Mouse (Mus musculus) liver, embryonic 15.5 days (tissue): Measurements from ENCODE around the gene Bmp8a. TPM values are rescaled to one million over a fixed set of nuclear protein-coding genes. Genes with fewer than 3 reads are reported as not detected.

Experiments
- ATAC-seq: fragments of 200-750 bp; cut with Nextera tagmentation; 2 replicates; pipeline ENCODE4 v1.8.0; 2017; ENCODE audit warnings: moderate number of reproducible peaks, mild to moderate bottlenecking, moderate library complexity; ENCODE audit not compliant: insufficient read depth
- H3K27ac ChIP-seq: fragments of 300-500 bp; sonication (generic); replicated peaks from 2 replicates; pipeline ENCODE4 v1.5.1; 2015; ENCODE audit warnings: mild to moderate bottlenecking, inconsistent platforms
- H3K27me3 ChIP-seq: fragments of 300-500 bp; sonication (generic); 2 replicates; pipeline ENCODE4 v1.6.1; 2015; ENCODE audit warnings: mild to moderate bottlenecking, inconsistent platforms
- H3K36me3 ChIP-seq: fragments of 300-500 bp; sonication (generic); replicated peaks from 2 replicates; pipeline ENCODE4 v1.6.1; 2015; ENCODE audit warnings: moderate library complexity, mild to moderate bottlenecking, inconsistent platforms
- H3K4me1 ChIP-seq: fragments of 300-500 bp; sonication (generic); replicated peaks from 2 replicates; pipeline ENCODE4 v1.6.1; 2015; ENCODE audit warnings: inconsistent platforms
- H3K4me2 ChIP-seq: fragments of 300-500 bp; sonication (generic); 2 replicates; pipeline ENCODE4 v1.6.1; 2015; ENCODE audit warnings: moderate library complexity, mild to moderate bottlenecking, inconsistent platforms
- H3K4me3 ChIP-seq: fragments of 300-500 bp; sonication (generic); replicated peaks from 2 replicates; pipeline ENCODE4 v1.5.1; 2015; ENCODE audit warnings: mild to moderate bottlenecking, inconsistent platforms
- H3K9ac ChIP-seq: fragments of 300-500 bp; sonication (generic); 2 replicates; pipeline ENCODE4 v1.6.1; 2015; ENCODE audit warnings: moderate library complexity, mild to moderate bottlenecking, inconsistent platforms
- H3K9me3 ChIP-seq: fragments of 300-500 bp; sonication (generic); replicated peaks from 2 replicates; pipeline ENCODE4 v1.6.1; 2016; ENCODE audit warnings: inconsistent platforms
- WGBS: fragments of 180-500 bp; shearing (Covaris S2); methylation state at CpG from one replicate; pipeline ENCODE4 v1.1.7; 2015; ENCODE audit warnings: mixed read lengths; ENCODE audit not compliant: insufficient replicate concordance; 5-methylcytosine and 5-hydroxymethylcytosine counted together
- polyA plus RNA-seq: library from polyadenylated mRNA; unstranded; fragments of >200 nt; fragmentation: Nextera tagmentation; extraction: Ambion mirVana; gene quantifications from 2 replicates; pipeline ENCODE4 v1.2.1, GENCODE M21; 2015

Gene Bmp8a
- polyA plus RNA-seq = 0.13 and 0.24 TPM in 2 replicates

- Histone ChIP-seq H3K27ac (no peak within 1 kb of the TSS), H3K27me3 (peaks cover 57% of the 10 kb centered on the region), H3K36me3 (no peaks in the 10 kb centered on the region), H3K9me3 (no peaks in the 10 kb centered on the region), H3K4me3 (peak within 1 kb of the TSS; percentile 62), H3K4me1 (peaks cover 18% of the 10 kb centered on the region), H3K4me2 (peak within 1 kb of the TSS; percentile 88), H3K9ac (peak within 1 kb of the TSS; percentile 35; the same call in 1 of the 2 replicates)
- ATAC-seq = peak; percentile 75
- WGBS = under 1% methylated on average over 65 of the region's 65 CpGs
These were observed at the start of gene Bmp8a for GRCm38 (mm10) chr4:123342642-123343470. TSS of gene Bmp8a (minus strand) at chr4:123343252.

DNA sequence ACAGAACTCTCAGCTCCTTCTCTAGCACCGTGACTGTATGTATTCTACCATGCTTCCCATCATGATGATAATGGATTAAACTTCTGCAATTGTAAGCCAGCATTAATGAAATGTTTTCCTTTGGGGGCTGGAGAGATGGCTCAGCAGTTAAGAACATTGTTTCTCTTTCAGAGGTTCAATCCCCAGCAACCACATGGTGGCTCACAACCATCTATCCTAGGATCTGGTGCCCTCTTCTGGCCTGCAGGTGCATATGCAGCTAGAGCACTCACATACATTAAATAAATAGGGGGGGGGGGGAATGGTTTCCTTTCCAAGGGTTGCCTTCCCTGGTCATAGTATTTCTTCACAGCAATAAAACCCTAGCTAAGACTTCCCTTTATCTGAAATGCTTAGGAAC, 49.1 kb upstream of the Bmp8a start:
- WGBS = 75% methylated on average over 1 of the region's 1 CpGs

GRCm38 (mm10) chr4:123385028-123385427, 42.0 kb upstream of the Bmp8a start:
- Histone ChIP-seq H3K4me1 (no peaks in the 10 kb centered on the region), H3K27ac (no peak overlapping the region), H3K4me3 (no peak overlapping the region), H3K36me3 (peaks cover 89% of the 10 kb centered on the region), H3K27me3 (no peaks in the 10 kb centered on the region), H3K4me2 (no peak overlapping the region), H3K9ac (no peak overlapping the region), H3K9me3 (no peaks in the 10 kb centered on the region)
- ATAC-seq = no peak
- 80% methylated on average over 1 of the region's 1 CpGs for WGBS

More for the DNA sequence above, 49.1 kb upstream of the Bmp8a start:
- Histone ChIP-seq H3K4me2 (no peak overlapping the region), H3K9ac (no peak overlapping the region), H3K4me3 (no peak overlapping the region), H3K4me1 (no peaks in the 10 kb centered on the region), H3K9me3 (no peaks in the 10 kb centered on the region), H3K27me3 (no peaks in the 10 kb centered on the region), H3K36me3 (peaks cover 83% of the 10 kb centered on the region), H3K27ac (no peak overlapping the region)
- no peak for ATAC-seq

DNA sequence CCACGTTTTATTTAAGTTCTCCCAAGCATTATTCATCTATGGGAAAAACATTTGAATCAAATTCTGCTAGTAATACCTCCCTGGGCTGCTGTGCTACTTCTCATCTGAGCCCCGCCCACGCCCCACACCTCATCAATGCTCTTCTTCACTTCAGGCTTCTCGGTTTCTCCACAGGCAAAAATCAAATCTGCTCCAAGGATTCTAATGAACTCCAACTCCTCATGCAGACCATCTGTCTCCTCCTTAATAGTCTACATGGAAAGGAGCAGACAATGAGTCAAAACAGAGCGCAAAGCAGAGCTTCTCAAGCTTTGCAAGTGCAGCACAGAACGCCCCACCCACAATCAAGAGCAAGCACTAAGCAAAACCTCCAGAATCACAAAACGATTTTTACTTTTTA, 40.1 kb upstream of the Bmp8a start:
- peaks cover 86% of the 10 kb centered on the region for H3K36me3 ChIP-seq
- WGBS = 82% methylated on average over 7 of the region's 7 CpGs

GRCm38 (mm10) chr4:123382051-123382450, 39.0 kb upstream of the Bmp8a start:
- WGBS = 81% methylated on average over 4 of the region's 4 CpGs
- no peaks in the 10 kb centered on the region for H3K27me3 ChIP-seq
- no peak overlapping the region for H3K4me3 ChIP-seq
- no peak overlapping the region for H3K9ac ChIP-seq
- H3K4me1 ChIP-seq = no peaks in the 10 kb centered on the region
- no peak overlapping the region for H3K27ac ChIP-seq
- H3K36me3 ChIP-seq = peaks cover 84% of the 10 kb centered on the region
- H3K9me3 ChIP-seq = no peaks in the 10 kb centered on the region
- no peak overlapping the region for H3K4me2 ChIP-seq
- ATAC-seq = no peak

More for the DNA sequence above, 40.1 kb upstream of the Bmp8a start:
- Histone ChIP-seq H3K27ac (no peak overlapping the region), H3K9ac (no peak overlapping the region), H3K27me3 (no peaks in the 10 kb centered on the region), H3K9me3 (no peaks in the 10 kb centered on the region), H3K4me1 (no peaks in the 10 kb centered on the region), H3K4me2 (no peak overlapping the region), H3K4me3 (no peak overlapping the region)
- no peak for ATAC-seq

- no peak overlapping the region for H3K4me3 ChIP-seq
- ATAC-seq = no peak
- WGBS = 86% methylated on average over 11 of the region's 11 CpGs
- H3K27ac ChIP-seq = no peak overlapping the region
- H3K9ac ChIP-seq = no peak overlapping the region
- H3K4me2 ChIP-seq = no peak overlapping the region
- H3K4me1 ChIP-seq = no peaks in the 10 kb centered on the region
- H3K9me3 ChIP-seq = no peaks in the 10 kb centered on the region
- no peaks in the 10 kb centered on the region for H3K27me3 ChIP-seq
- peaks cover 84% of the 10 kb centered on the region for H3K36me3 ChIP-seq
These were observed 38.5 kb upstream of the Bmp8a start for GRCm38 (mm10) chr4:123381598-123381997.

- Histone ChIP-seq H3K27me3 (no peaks in the 10 kb centered on the region), H3K36me3 (peaks cover 84% of the 10 kb centered on the region), H3K4me2 (no peak overlapping the region), H3K27ac (no peak overlapping the region), H3K4me1 (peaks cover 5% of the 10 kb centered on the region; the same call in 1 of the 2 replicates), H3K9ac (no peak overlapping the region), H3K9me3 (no peaks in the 10 kb centered on the region), H3K4me3 (no peak overlapping the region)
- no peak for ATAC-seq
- WGBS = 80% methylated on average over 3 of the region's 3 CpGs
These were observed 33.0 kb upstream of the Bmp8a start for GRCm38 (mm10) chr4:123376031-123376430.

DNA sequence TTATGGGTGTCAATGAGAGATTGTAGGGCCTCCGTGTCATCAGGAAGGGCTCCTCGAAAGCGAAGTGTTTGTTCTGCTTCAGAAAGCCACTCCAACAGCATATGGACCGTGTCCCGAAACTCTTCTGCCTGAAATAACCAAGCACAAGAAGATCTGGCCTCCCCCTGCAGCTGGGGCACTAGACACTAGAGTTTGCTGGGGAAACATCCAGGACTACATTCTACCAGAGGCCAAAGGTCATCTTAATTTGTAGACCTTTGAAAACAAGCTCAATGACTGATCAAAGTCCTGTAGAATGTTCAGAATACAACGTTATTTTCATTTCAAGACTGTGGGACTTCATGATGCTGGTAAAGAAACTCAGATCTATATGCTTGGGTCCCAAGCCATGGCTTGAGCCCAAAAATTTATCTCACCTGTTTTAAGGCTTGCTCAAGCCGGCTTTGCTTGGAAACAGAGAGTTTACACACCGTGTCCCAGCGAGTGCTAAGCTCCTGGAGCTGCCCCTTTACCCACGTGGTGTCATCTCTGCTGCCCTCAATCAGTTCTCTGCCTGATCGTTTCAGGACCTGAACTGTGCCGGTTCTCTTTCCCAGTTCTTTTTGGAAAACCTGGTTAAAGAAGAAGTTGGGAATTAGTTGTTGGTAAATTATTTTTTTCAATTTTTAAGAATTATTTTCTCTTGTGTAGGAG, 31.4 kb upstream of the Bmp8a start:
- 77% methylated on average over 12 of the region's 12 CpGs for WGBS
- Histone ChIP-seq H3K27me3 (no peaks in the 10 kb centered on the region), H3K4me1 (peaks cover 5% of the 10 kb centered on the region; the same call in 1 of the 2 replicates), H3K4me2 (no peak overlapping the region), H3K9me3 (no peaks in the 10 kb centered on the region), H3K9ac (no peak overlapping the region), H3K4me3 (no peak overlapping the region), H3K36me3 (peaks cover 90% of the 10 kb centered on the region), H3K27ac (no peak overlapping the region; the same call in 1 of the 2 replicates)
- ATAC-seq = peak; percentile 57; the same call in 1 of the 2 replicates

DNA sequence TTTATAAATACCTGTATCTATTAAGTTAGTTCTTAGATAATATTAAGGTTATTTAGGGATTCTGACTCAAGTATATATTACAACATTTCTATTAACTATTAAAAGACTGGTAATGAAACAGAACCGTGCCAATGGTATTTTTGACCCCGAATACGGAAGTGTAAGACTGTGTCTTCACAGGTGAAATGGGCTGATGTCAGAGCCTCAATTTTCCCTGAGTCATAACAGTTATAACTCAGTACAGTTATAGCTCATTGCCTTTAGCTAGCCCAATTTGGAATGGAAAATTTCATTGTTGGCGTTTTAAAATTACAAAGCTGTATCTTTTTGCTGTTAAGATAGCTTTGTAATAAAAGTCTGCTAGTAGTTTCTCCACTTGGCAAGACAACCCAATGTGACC, 20.5 kb upstream of the Bmp8a start:
- Histone ChIP-seq H3K4me3 (no peak overlapping the region), H3K36me3 (peaks cover 71% of the 10 kb centered on the region), H3K4me2 (no peak overlapping the region), H3K9ac (no peak overlapping the region), H3K4me1 (no peaks in the 10 kb centered on the region), H3K9me3 (no peaks in the 10 kb centered on the region), H3K27me3 (no peaks in the 10 kb centered on the region), H3K27ac (no peak overlapping the region)
- no peak for ATAC-seq
- 86% methylated on average over 4 of the region's 4 CpGs for WGBS

GRCm38 (mm10) chr4:123360771-123361170, 17.7 kb upstream of the Bmp8a start:
- Histone ChIP-seq H3K36me3 (peaks cover 66% of the 10 kb centered on the region), H3K9ac (no peak overlapping the region), H3K4me3 (no peak overlapping the region), H3K4me2 (no peak overlapping the region), H3K27ac (no peak overlapping the region), H3K9me3 (no peaks in the 10 kb centered on the region), H3K4me1 (no peaks in the 10 kb centered on the region), H3K27me3 (no peaks in the 10 kb centered on the region)
- 77% methylated on average over 12 of the region's 12 CpGs for WGBS
- ATAC-seq = no peak

DNA sequence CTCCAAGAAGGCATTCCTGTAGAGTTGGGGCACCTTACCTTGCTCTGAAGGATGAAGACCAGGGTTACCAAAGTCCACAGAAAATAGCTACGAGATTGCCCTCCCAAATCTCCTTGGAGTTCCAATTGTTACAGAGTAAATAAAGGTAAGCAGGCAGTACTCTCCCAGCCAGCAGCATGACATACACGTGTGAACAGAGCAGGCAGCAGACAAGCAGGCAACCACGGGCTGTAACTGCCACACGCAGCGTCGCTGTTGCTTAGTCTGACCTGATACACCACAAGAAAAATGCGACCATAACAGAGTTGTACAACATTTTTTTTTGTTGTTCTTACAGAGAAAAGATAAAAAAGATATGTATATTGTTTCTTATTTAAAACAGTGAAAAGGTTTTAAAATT, 15.6 kb upstream of the Bmp8a start:
- H3K4me1 ChIP-seq = no peaks in the 10 kb centered on the region
- H3K4me3 ChIP-seq = no peak overlapping the region
- H3K27me3 ChIP-seq = no peaks in the 10 kb centered on the region
- no peaks in the 10 kb centered on the region for H3K9me3 ChIP-seq
- H3K9ac ChIP-seq = no peak overlapping the region
- peaks cover 69% of the 10 kb centered on the region for H3K36me3 ChIP-seq
- whole genome bisulfite sequencing = 79% methylated on average over 7 of the region's 7 CpGs
- H3K4me2 ChIP-seq = no peak overlapping the region
- no peak overlapping the region for H3K27ac ChIP-seq
- ATAC-seq = no peak
